Mouse (Mus musculus) left cerebral cortex, adult 18-20 months (tissue): Measurements from ENCODE around the gene Clstn2. TPM values are rescaled to one million over a fixed set of nuclear protein-coding genes. Genes with fewer than 3 reads are reported as not detected.
A peak's percentile ranks its signal among the peaks of the same experiment; 100 is the strongest.

Experiments
- DNase-seq, 2 experiments: peaks; one replicate each; pipeline ENCODE4 v3.0.0; 2021 to 2022; ENCODE audit warnings: low spot score in 2 of 2, mixed read lengths in 1 of 2
- total RNA-seq, 2 experiments: library from RNA; stranded (reverse); gene quantifications; 2 replicates each; pipeline ENCODE4 v1.2.3; 2021

Gene Clstn2
- total RNA-seq, 2 experiments from 2014 or later = 68.7 to 71.9 TPM

DNA sequence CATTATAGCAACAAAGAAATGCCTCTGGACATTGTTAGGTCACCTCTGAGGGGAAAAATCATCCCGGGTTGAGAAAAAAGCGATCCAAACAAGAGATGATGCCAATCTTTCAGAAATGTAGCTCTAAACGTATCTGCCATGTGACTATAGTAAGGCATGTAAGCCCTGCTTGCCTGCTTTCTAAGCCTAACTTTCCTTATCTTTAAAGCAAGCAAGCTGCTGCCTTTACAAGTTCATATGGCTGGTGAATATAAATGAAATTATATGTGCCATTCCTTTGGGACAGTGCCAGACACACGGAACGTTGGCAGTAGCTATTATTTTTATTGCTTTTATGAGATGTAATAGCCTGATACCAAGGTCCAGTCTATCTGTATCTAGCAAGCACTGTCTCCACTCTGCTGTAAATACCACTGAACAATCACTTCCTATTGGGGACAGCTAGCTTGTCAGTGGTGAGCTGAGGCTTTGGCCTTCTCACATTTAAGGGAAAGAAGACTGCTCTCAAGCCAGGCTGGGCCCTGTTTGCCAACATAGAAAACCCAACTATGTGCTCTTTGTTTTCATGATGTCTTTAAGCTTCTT, 252.9 kb downstream of the Clstn2 start:
- DNase-seq = no peak

DNA sequence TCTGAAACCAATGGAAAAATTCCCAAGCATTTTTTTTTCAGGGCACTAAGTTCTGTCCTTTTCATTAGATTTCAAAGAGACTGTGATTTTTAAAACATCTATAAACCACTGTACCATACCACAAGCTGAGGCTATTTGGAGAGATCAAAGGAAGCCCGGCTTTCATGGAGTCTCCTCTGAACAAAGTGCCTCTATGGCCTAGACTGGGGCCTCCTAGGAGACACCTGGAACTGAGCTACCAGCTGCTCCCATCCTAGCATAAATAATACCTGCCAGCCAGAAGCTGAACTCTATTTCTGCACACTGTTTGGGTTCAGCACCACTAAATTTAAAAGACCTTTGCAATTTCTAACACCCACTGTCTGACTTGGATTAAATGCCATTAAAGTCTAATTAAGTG, 257.2 kb downstream of the Clstn2 start:
- DNase-seq = no peak

DNA sequence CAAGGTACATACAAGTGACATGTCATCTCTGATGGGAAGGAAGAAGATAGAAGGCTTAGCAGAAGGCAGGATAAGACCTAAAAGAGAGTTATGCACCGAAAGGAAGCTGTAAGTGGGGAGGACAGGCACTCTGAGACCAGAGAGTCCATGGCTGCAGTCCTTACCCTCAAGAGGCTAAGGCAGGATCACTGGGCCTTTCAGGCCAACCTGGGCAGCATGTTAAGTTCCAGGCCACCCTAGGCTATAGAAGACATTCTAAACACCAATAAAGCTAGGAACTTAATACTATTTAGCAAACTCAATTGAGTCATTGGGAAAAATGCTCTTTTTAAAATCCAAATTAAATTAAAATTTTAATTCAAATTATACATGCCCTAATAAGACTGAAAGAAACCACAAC, 258.0 kb downstream of the Clstn2 start:
- no peak for DNase-seq

DNA sequence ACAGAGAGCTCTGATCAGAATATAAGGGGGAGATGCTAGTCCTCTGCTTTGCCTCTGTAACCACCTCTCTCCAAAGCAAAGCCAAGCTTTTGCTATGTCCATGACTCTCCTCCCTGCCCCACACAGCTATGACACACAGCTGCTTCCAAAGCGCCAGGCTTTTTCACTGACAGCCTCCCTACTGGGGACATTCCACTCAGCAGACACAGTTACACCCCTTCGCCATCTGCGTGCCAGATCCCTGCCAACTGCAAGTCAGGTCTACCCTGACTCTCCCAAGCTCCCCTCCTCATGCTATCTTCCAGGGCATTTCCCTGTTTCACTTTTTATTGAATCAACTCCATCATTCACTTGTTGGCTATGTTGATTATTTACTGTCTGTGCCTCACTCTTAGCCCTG, 259.1 kb downstream of the Clstn2 start:
- peak; percentile 16 to 20 for DNase-seq

DNA sequence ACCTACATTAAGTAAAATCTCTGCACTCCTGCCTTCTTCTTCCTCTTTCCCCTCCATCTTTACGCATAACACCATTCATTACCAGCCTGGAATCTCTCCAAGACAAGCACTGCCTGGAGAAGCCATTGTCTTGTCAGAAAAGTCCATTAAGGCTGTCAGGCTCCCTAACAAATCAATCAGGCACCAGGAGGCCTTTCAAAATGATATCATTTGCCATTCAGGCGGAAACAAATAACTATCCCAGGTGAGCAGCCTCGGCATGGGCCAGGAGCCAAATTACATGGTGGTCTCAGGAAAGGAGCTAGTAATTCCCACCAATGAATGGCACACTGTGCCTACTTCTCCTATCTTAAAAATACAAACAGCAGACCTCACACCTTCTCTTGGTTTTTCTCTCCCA, 260.6 kb downstream of the Clstn2 start:
- no peak for DNase-seq

- DNase-seq = no peak
These were observed 263.6 kb downstream of the Clstn2 start for GRCm38 (mm10) chr9:97769331-97769730.

- DNase-seq = no peak
These were observed 267.7 kb downstream of the Clstn2 start for GRCm38 (mm10) chr9:97765251-97765767.

DNA sequence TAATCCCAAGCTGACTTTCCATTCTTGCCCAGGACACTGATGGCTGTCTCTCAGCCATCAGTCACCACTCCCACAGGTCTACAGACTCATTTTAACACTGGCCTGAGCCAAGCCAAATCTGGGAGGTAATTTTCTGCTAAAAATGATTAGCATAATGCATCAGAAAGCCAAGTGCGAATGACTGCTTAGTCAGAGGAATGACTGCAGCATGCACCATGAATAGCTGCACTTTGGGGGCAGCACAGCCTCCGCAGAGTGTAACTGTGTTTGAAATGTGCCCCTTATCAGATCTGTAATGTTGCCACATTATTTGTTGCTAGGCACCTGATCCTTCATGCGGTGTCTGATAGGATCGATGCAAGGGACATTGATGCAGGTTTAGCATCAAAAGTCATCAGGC, 269.9 kb downstream of the Clstn2 start:
- no peak for DNase-seq

- DNase-seq = no peak
These were observed 277.2 kb downstream of the Clstn2 start for GRCm38 (mm10) chr9:97755599-97756270.

- no peak for DNase-seq
These were observed 279.3 kb downstream of the Clstn2 start for GRCm38 (mm10) chr9:97753715-97754114.

DNA sequence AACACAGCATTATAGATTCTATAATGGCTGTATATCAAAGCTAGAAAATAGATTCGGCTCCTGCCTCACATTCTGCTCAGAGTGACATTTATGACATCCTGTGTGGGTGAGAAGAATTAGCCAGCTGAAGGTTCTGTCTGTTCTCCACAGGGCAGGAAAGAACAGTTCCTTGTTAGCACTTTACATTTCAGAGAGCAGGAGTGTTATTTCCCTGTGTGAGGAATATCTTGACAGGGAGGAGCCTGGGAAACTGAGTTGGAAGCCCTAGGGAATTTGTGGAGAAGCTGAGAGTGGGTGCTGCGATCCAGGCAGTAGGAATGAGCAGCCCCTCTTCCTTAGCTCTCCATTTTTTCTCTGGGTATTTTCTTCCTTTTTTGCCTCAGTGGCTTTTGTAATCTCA, 286.4 kb downstream of the Clstn2 start:
- no peak for DNase-seq

- no peak for DNase-seq
These were observed 305.1 kb downstream of the Clstn2 start for GRCm38 (mm10) chr9:97727715-97728486.

GRCm38 (mm10) chr9:97717728-97718127, 315.3 kb downstream of the Clstn2 start:
- DNase-seq = no peak

DNA sequence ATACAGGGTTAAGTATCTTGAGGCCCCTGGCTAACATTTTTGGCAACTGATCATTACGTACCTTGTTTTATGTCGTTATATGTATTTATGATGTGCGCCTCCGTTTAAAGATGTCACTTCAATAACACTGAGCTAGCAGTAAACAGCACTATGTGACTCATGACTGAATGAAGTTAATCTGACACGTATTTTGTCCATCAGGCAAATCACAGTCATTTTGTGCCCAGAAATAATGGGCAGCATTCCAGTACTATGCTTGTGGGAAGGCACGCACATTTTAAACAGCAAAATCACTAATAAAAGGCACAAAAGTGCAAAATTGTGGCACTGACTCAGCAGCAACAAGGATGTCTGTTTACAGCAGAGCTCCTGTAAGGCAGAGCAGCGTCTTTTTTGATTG, 316.0 kb downstream of the Clstn2 start:
- no peak for DNase-seq

DNA sequence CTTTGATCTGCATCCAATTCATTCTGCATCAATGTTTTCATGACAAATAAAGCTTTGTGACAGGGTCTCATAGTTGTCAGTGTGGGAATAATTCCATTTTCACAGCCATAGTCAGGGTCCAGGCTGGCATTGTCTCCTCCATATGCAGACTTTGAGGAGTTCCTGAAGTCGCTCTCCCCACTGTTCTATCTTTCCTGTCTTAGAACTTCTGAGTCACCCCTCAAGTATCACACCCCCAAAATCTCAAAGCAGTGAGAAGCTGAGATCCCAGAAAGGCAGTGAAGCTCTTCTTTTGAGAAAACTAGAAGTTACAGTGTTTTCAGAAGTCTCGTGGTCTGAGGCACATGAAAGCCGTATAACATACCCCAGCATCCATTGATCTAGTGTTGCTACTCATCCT, 320.1 kb downstream of the Clstn2 start:
- no peak for DNase-seq

- DNase-seq = no peak
These were observed 329.0 kb downstream of the Clstn2 start for GRCm38 (mm10) chr9:97703901-97704503.

DNA sequence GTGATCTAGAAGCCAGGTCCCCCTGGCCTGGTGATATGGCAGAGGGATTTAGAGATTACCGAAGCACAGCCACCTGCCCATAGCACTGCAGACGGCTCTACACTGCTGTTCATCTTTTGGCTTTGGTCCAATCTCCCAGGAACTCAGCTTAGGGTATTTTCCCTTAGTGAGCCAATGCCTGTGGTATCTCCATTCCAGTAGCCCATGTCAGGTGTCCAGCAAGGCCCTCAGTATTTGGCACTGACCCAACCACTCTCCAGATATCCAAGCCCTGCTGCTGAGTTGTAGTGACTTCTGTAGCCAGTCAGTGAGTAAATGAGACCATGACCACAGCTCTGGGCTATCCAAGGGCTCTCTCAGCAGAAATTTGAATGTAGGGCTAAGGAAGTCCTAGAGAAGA, 330.0 kb downstream of the Clstn2 start:
- no peak for DNase-seq

- DNase-seq = no peak
These were observed 333.0 kb downstream of the Clstn2 start for GRCm38 (mm10) chr9:97699983-97700382.

DNA sequence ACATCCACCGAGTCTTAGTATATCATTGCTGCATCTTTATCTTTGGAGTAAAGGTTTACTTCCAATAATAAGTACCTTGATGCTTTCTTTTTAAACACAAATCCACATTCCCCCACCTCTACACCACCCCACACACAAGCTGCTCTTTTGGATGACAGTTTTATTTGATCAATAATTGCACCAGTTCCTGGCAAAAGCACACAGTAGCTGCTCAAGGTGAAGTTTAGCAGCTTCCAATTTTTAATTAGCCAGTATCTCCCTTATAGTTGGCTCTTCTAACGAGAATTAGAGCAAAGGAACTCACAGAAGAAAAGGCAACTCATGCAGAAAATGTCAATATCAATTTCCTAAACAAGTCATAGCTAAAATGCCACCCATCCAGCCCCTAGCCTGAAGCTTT, 334.0 kb downstream of the Clstn2 start:
- no peak for DNase-seq

- DNase-seq = no peak
These were observed 334.9 kb downstream of the Clstn2 start for GRCm38 (mm10) chr9:97698071-97698470.

DNA sequence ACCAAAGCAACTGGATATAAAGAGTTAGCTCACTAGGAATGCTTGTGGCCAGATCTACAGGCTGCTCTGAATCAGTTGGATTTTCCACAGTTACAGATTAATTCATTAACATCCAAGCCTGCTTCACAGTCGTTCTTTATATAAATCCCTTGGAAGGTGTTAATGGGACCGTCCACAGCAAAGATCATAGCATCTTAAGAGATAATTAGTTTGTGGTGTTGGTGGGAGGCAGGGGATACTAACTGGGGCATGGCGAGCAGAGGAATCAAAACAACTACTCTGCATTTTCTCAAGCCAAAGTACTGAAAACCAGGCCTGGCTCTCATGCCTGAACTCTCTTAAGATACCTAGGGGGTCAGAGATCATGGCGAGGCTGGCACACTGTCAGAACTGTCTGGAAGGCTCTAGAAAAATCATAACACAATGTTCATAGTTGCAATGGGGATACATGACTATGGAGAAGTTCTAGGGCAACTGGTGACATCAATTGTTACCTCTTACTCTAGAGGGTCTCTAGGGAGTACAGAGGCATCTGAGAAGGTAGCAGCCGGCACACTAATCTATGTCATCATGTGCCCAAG, 336.2 kb downstream of the Clstn2 start:
- no peak for DNase-seq
